Mouse (Mus musculus): ENCODE data around the gene Lbh. TPM values are rescaled to one million over a fixed set of nuclear protein-coding genes. Genes with fewer than 3 reads are reported as not detected.

Lbh gene
- total RNA-seq, 2 experiments from 2014 or later, result 27.2 to 35.0 TPM

DNA sequence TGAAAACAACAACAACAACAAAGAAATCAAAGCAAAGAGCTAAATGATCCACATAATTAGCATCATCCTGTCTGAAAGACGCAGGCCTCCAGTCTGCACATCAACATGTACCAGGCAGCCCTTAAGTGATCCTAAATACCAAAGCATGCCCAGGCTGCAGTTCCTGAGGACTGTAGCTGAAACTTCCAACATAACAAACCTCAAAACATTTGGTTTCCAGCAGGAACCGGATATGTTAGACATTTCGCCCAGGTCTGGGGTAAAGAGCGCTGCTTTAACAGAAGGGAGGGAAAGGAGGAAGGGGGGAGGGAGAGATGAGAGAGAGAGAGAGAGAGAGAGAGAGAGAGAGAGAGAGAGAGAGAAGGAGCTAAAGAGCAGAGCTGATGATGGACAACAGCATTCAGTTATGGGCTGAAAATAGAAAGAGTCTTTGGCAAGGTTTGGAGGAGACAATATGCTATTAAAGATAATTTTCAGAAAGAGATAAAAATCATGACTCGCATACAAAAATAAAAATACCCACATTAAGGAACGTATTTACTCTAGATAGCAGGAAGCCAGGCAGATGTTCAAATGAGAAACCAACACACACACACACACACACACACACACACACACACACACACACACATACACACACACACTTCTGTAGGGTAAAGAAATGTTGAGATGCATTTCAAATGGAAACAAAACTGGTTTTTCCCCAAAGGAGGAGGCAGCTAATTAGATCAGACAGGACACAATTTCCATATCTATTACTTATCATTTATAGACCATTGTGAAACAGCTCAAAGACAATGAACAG is 49.5 kb downstream of the Lbh start:
- DNase-seq (ENCODE audit: low spot score in 2 of 2), result no peak

DNA sequence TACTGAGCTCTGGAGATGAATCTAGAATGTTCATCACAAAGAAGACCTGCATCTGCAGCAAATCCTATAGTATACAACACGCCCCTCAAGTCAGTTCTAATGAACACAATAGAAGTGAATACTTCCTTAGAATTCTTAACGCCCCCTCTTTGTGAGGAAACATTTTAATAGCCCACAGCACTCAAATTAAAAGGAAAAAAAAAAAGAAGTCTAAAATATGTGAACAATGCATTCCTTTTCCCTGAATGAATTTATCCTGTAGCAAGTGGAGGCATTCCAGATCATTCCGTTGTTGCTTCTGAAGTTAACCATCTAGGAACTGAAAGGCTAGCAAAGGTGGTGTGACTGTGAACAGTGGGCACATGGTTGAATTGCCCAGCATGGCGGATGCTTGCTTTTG is 50.6 kb downstream of the Lbh start:
- DNase-seq (ENCODE audit: low spot score in 2 of 2), result no peak

DNA sequence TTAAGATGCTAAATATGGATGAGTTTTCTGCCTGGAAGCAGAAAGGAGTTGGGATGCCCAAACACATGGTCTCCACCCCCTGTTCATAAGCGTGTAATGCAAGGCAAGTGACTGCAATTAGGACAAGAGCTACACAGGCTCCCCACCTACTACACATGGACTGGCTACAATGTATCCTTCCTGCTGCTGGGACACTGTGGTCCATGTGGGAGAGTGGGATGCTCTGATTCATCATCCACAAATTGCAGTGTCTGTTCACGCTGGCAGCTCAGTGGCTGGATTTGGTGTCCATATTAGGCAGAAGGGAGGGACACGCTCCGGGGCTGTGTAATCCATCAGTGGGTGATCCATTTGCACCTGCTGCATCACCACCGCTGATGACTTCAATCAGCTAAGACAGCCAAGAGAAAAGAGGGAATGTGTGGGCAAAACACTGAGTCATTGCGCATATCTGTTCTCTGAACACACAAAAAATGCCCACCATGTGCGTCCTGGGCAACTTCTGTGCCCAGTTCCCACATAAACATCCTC is 52.6 kb downstream of the Lbh start:
- DNase-seq (ENCODE audit: low spot score in 2 of 2), result no peak

DNA sequence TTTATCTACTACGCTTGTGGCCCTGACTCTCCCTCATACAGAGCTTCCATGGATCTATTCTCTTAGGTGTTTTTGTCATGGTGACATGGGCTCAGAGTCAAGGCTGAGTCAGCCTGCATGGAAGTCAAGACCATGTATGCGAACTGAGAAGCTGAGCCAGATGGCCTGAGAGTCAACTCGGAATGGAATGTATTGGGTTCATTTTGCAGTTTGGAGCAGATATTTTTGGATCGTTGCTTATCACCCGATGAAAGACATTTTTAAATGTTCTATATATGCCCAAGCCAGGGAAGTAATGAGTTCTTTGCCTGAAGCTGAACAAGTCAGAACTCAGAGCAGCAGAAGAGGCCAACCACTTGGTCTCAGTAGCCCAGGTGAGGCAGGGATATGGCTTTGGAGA is 54.9 kb downstream of the Lbh start:
- no peak for DNase-seq (ENCODE audit: low spot score in 2 of 2)

DNA sequence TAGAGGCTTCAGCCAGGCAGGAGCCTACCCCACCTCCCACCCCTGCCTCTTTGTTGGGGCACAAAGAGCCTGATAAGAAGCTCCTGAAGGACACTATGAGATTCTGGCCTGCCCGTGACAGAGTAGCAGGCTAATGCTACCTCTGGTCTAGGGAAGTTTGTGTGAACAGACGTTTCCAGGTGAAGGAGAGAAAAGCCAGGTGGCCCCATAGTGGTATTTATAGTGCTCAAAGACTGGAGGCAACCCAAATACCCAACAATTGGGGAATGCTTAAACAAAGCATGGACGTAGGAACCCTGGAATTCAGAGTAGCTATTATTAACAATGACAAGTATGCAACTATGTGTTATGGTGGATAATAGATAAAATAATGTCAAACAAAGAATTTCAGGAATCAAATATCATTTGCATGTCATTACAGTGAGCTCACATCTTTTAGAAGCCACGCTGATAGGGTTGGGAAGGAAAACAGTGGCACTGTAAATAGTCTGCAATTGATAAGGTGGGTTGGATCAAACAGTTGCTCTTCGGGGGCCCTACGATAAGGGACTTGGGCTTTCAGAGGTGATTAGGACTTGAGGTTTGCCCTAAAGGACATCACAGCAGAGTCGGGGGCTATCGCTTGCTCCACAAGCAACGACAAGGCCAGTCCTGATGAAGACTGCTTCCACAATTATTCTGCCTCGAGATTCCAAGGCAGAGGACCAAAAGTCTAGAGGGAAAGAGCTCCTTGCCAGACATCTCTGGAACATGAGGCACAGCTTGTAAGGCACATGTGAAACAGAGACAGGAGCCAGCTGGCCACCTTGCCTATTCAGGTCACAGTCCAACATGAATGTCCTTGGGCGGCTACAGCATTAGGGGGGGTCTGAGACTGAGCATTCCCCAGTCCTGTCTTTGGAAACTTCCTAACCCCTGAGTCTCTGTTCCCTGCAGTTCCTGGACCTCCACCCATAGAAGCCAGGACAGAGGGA is 58.4 kb downstream of the Lbh start:
- DNase-seq (ENCODE audit: low spot score in 2 of 2), result peak in 1 of 2 experiments; percentile 32

DNA sequence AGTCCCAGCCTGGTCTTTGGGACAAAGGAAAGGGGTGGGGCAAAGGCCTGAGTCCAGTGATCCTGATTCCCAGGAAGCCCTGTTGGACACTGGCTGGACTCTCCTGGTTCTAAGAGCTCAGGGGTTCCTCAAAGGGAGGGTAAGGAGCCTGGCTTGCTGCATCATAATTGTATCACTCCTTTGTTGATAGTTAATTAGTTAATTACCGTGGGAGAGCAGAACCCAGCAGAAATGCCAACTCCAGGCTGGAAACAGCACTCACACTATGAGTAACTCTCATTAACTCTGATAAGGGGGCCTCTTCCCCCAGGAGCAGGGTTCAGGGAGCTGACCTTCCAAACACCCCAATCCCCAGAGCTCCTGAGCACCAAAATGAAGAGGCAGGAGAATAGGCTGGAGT is 59.5 kb downstream of the Lbh start:
- DNase-seq (ENCODE audit: low spot score in 2 of 2), result no peak

DNA sequence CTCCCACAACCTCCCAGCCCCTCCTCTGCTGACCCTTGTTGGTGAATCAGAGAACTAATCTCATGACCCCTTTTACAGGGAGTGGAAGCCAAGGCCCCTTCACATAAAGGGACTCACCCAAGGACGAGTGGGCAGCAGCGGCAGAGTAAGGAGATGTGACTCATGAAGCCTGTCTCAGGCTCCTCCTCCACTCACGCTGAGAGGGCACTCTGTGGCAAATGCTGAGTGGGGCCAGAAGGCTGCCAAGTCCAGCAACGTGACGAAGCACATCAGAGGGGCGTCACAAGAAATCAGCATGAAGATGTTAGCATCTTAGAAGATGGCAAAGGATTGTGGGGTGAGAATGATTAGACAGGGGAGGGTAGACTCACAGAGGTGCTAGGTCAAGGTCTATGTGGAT is 64.1 kb downstream of the Lbh start:
- DNase-seq (ENCODE audit: low spot score in 2 of 2), result no peak

DNA sequence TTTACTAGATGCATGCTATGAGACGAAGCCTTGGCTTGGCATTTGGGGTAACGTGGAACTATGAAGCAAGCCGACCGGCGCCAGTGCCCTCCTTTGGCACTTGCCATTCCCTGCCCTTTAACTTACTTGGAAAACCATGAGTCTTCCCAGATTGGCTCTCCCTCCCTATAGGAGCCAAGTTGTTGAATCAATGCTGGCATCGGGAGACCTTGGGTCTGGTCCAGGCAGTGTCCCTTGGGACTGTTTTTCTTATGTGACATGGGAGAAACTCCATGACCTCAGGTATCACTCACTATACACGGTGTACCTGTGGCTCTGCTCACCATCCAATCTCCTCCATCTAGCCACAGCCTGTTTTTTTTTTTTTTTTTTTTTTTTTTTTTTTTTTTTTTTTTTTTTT is 65.4 kb downstream of the Lbh start:
- no peak for DNase-seq (ENCODE audit: low spot score in 2 of 2)

DNA sequence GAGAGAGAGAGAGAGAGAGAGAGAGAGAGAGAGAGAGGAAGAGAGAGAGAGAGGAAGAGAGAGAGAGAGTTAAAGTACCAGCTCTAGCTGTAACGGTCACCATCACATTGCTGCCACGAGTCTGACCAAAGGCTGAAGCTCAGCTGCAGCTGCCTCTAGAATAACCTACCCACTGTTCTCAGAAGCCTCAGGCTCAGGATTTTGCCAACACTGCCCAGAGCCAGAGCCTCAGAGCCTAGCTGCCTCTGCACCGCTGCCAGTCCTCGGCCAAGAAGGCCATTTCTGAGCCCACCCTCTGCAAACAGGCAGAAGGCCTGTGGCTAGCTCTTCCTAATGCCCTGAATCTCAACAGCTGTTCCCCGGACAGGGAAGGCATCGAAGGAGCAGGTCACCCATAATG is 70.9 kb downstream of the Lbh start:
- DNase-seq (ENCODE audit: low spot score in 2 of 2), result no peak

Other genes starting within 250 kb of the Lbh start
- 10 to 100 TPM; 30.8 to 37.3 TPM for gene Ypel5, start 81.9 kb upstream of the Lbh start, total RNA-seq (2021)
- 10 to 100 TPM; 19.6 to 19.7 TPM for gene Lclat1, start 189.7 kb downstream of the Lbh start, total RNA-seq (2021)

Data from gastrocnemius, postnatal 4 days (tissue).